Mouse (Mus musculus): ENCODE results near the gene Hist1h2bk. TPM values are rescaled to one million over a fixed set of nuclear protein-coding genes. Genes with fewer than 3 reads are reported as not detected.
"Not testable (repeated sequence)": the region's sequence is repeated elsewhere in the genome, so short reads cannot be mapped to it uniquely, and the experiment has no call there.

Hist1h2bk gene
- polyA plus RNA-seq, 1 experiment from 2014 or later = 0.63 TPM

GRCm38 (mm10) chr13:22036149-22036956 is 683 bp downstream of the Hist1h2bk start:
- Histone ChIP-seq H3K9ac (peak overlapping the region; percentile 17; the same call in 1 of the 2 replicates), H3K4me2 (peak overlapping the region; percentile 63), H3K9me3 (no peaks in the 10 kb centered on the region), H3K27me3 (replicated peaks) (no peaks in the 10 kb centered on the region), H3K4me1 (peaks cover 27% of the 10 kb centered on the region), H3K36me3 (replicated peaks) (no peaks in the 10 kb centered on the region), H3K4me3 (peak overlapping the region; percentile 42), H3K27ac (peak overlapping the region; percentile 60)
- WGBS = 2% methylated on average over 23 of the region's 23 CpGs
- peak; percentile 40; the same call in 1 of the 2 replicates for ATAC-seq (replicated peaks)

GRCm38 (mm10) chr13:22036986-22037385 is 1.3 kb downstream of the Hist1h2bk start:
- ATAC-seq (replicated peaks) = no peak
- H3K36me3 ChIP-seq (replicated peaks) = no peaks in the 10 kb centered on the region
- no peak overlapping the region for H3K4me3 ChIP-seq
- WGBS = 57% methylated on average over 3 of the region's 3 CpGs
- H3K9me3 ChIP-seq = no peaks in the 10 kb centered on the region
- H3K27me3 ChIP-seq (replicated peaks) = no peaks in the 10 kb centered on the region
- H3K4me2 ChIP-seq = no peak overlapping the region
- peaks cover 34% of the 10 kb centered on the region for H3K4me1 ChIP-seq
- H3K27ac ChIP-seq = no peak overlapping the region
- H3K9ac ChIP-seq = no peak overlapping the region

DNA sequence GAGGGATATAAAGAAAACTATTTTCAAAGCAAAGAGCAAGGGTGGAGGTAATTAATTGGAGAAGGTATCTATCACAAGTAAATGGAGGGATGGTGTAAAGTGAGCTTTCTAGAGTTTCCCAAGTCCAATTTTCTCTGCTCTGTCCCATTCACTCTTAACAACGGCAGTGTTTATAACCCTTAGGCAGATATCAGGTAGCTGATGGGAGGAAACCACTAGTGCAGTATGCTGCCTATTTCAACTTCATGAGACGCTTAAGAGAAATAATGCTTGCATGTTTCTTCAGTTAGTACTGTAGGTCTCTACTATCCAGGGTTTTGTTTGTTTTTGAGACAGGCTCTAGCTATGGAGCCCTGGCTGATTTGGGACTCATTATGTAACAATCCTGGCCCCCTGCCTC is 1.7 kb downstream of the Hist1h2bk start:
- Histone ChIP-seq H3K27ac (no peak overlapping the region), H3K27me3 (replicated peaks) (no peaks in the 10 kb centered on the region), H3K4me1 (peaks cover 37% of the 10 kb centered on the region), H3K4me3 (no peak overlapping the region), H3K9me3 (no peaks in the 10 kb centered on the region), H3K9ac (no peak overlapping the region), H3K4me2 (no peak overlapping the region), H3K36me3 (replicated peaks) (no peaks in the 10 kb centered on the region)
- 82% methylated on average over 2 of the region's 2 CpGs for WGBS
- ATAC-seq (replicated peaks) = no peak

- no peak overlapping the region for H3K27ac ChIP-seq
Measured at GRCm38 (mm10) chr13:22039364-22039763, 3.7 kb downstream of the Hist1h2bk start.

GRCm38 (mm10) chr13:22039951-22040463 is 4.3 kb downstream of the Hist1h2bk start:
- H3K36me3 ChIP-seq (replicated peaks) = no peaks in the 10 kb centered on the region
- ATAC-seq (replicated peaks) = no peak
- peaks cover 41% of the 10 kb centered on the region for H3K4me1 ChIP-seq
- H3K9me3 ChIP-seq = no peaks in the 10 kb centered on the region
- H3K27ac ChIP-seq = no peak overlapping the region
- no peaks in the 10 kb centered on the region for H3K27me3 ChIP-seq (replicated peaks)
- H3K9ac ChIP-seq = no peak overlapping the region
- H3K4me2 ChIP-seq = peak overlapping the region; percentile 87
- WGBS = 7% methylated on average over 2 of the region's 2 CpGs
- peak overlapping the region; percentile 41 for H3K4me3 ChIP-seq

More at GRCm38 (mm10) chr13:22039364-22039763, 3.7 kb downstream of the Hist1h2bk start:
- H3K36me3 ChIP-seq (replicated peaks) = no peaks in the 10 kb centered on the region
- H3K9me3 ChIP-seq = no peaks in the 10 kb centered on the region
- no peak overlapping the region for H3K9ac ChIP-seq
- WGBS = 69% methylated on average over 5 of the region's 5 CpGs
- peaks cover 45% of the 10 kb centered on the region for H3K4me1 ChIP-seq
- no peak overlapping the region for H3K4me2 ChIP-seq
- H3K27me3 ChIP-seq (replicated peaks) = no peaks in the 10 kb centered on the region
- H3K4me3 ChIP-seq = no peak overlapping the region
- no peak for ATAC-seq (replicated peaks)

DNA sequence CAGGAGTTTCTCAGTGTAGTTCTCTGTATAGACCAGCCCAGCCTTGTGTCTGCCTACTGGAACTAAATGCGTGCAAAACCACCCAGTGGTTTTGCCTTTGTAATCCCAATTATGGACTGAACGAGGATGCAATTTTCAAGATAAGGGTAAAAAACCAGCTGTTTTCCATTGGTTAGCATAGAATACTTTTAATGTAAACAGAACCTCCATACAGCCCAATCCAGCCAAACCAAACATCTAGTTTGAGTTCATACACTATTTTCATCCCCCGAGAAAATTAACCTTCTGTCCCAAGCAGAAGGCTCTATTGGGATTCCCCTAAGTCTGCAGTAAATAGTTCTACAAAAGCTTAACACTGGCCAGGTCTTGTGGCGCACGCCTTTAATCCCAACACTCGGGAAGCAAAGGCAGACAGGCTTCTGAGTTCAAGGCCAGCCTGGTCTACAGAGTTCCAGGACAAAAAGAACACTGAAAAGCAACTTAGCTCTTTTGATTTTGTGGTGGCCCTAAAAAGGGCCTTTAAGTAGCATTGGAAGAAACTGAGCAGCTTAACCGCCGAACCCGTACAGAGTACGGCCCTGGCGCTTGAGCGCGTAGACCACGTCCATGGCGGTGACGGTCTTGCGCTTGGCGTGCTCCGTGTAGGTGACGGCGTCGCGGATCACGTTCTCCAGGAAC is 4.9 kb downstream of the Hist1h2bk start:
- no peaks in the 10 kb centered on the region for H3K27me3 ChIP-seq (replicated peaks)
- peaks cover 41% of the 10 kb centered on the region for H3K4me1 ChIP-seq
- peak; percentile 18 for ATAC-seq (replicated peaks)
- peak overlapping the region; percentile 40 for H3K9ac ChIP-seq
- H3K27ac ChIP-seq = peak overlapping the region; percentile 81
- H3K4me3 ChIP-seq = peak overlapping the region; percentile 41
- no peaks in the 10 kb centered on the region for H3K9me3 ChIP-seq
- H3K36me3 ChIP-seq (replicated peaks) = no peaks in the 10 kb centered on the region
- under 1% methylated on average over 24 of the region's 24 CpGs for WGBS
- H3K4me2 ChIP-seq = peak overlapping the region; percentile 87

- WGBS = under 1% methylated on average over 27 of the region's 27 CpGs
- peak; percentile 55 for ATAC-seq (replicated peaks)
- Histone ChIP-seq H3K4me2 (peak within 1 kb of the TSS; percentile 87), H3K4me3 (peak within 1 kb of the TSS; percentile 44), H3K9ac (peak within 1 kb of the TSS; percentile 40), H3K27ac (peak within 1 kb of the TSS; percentile 81), H3K4me1 (peaks cover 40% of the 10 kb centered on the region)
- not testable (repeated sequence) for H3K36me3 ChIP-seq (replicated peaks); H3K9me3 ChIP-seq; H3K27me3 ChIP-seq (replicated peaks)
Measured at GRCm38 (mm10) chr13:22041142-22041536, 5.5 kb downstream of the Hist1h2bk start, which contains the start of gene Hist1h4i. Hist1h4i (minus strand) TSS chr13:22041362.

DNA sequence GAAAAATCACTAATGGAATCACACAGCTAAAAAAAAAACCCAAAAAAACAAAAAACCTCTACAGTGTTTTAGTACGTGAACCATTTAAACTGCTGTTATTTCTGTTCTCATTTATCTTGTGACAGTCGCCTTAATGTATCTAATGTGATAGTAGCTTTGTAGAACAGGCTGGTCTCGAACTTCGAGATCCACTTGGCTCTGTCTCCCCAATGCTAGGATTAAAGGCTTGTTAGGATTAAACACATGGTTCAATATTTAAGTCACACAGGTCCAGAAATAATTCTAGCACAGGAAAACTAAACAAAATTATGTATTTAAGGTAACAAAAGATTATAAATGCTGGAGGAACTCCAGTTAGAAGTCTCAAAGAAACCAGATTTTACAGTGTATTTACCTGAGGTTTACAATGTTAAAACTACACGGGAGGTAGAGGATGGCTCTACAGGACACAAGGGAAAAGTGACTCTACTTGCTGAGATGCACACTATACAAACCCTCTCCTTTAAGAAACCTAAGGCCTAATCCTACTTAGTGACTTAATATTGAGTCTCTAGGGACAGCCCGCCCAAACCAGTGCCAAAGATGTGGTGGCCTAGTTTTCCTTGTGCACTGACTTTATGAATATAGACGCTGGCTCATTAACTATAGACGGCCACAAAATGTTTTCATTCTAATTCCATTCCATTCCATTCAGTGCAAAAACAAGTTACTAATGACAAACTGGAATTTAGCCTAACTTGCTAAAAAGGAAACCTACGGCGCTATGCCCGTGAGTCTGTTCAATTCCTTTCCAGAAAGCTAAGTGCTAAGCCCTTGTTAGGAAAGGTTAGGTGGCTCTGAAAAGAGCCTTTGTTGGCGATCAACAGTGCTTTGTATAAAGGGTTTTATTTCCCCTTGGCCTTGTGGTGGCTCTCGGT is 6.2 kb downstream of the Hist1h2bk start:
- no peak for ATAC-seq (replicated peaks)
- Histone ChIP-seq H3K4me3 (peak overlapping the region; percentile 44), H3K27ac (peak overlapping the region; percentile 81), H3K9ac (peak overlapping the region; percentile 29), H3K4me2 (peak overlapping the region; percentile 87), H3K36me3 (replicated peaks) (no peaks in the 10 kb centered on the region), H3K27me3 (replicated peaks) (no peaks in the 10 kb centered on the region), H3K9me3 (no peaks in the 10 kb centered on the region), H3K4me1 (peaks cover 33% of the 10 kb centered on the region)
- 2% methylated on average over 13 of the region's 13 CpGs for WGBS

DNA sequence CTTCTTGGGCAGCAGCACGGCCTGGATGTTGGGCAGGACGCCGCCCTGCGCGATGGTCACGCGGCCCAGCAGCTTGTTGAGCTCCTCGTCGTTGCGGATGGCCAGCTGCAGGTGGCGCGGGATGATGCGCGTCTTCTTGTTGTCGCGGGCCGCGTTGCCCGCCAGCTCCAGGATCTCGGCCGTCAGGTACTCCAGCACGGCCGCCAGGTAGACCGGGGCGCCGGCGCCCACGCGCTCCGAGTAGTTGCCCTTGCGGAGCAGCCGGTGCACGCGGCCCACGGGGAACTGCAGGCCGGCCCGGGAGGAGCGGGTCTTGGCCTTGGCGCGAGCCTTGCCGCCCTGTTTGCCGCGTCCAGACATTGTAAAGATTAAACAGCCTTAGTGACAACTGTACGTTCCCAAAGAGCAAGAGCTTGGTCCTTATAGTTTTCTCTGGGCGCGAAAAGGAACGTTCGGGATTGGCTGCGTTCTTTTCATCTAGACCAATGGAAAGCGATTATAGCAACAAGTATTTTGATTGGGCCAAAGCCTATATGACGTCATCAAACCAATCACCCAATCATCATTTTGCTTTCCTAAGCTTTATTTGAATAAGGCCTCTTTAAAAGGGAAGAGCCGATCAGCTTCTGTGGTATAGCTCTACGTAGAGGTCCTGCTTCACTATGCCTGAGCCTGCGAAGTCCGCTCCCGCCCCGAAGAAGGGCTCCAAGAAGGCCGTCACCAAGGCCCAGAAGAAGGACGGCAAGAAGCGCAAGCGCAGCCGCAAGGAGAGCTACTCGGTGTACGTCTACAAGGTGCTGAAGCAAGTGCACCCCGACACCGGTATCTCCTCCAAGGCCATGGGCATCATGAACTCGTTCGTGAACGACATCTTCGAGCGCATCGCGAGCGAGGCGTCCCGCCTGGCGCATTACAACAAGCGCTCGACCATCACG is 7.2 kb downstream of the Hist1h2bk start, which contains the start of the genes Hist1h2ag and Hist1h2bj:
Gene Hist1h2ag, minus strand, starts transcription at position 377 of the 935 bp plus-strand sequence.
Gene Hist1h2bj, plus strand, starts transcription at position 647 of the 935 bp plus-strand sequence.
- peak; percentile 95 for ATAC-seq (replicated peaks)
- Histone ChIP-seq H3K4me1 (peaks cover 33% of the 10 kb centered on the region), H3K4me3 (peak within 1 kb of the TSS; percentile 44), H3K4me2 (peak within 1 kb of the TSS; percentile 87), H3K27ac (peak within 1 kb of the TSS; percentile 85), H3K9ac (peak within 1 kb of the TSS; percentile 50)
- not testable (repeated sequence) for H3K9me3 ChIP-seq; H3K36me3 ChIP-seq (replicated peaks); H3K27me3 ChIP-seq (replicated peaks)
- under 1% methylated on average over 51 of the region's 80 CpGs for WGBS

- no peaks in the 10 kb centered on the region for H3K9me3 ChIP-seq
- peaks cover 33% of the 10 kb centered on the region for H3K4me1 ChIP-seq
- peak overlapping the region; percentile 50 for H3K9ac ChIP-seq
- ATAC-seq (replicated peaks) = peak; percentile 41
- WGBS = under 1% methylated on average over 14 of the region's 14 CpGs
- no peaks in the 10 kb centered on the region for H3K27me3 ChIP-seq (replicated peaks)
- H3K4me2 ChIP-seq = peak overlapping the region; percentile 87
- peak overlapping the region; percentile 85 for H3K27ac ChIP-seq
- H3K36me3 ChIP-seq (replicated peaks) = no peaks in the 10 kb centered on the region
- peak overlapping the region; percentile 44 for H3K4me3 ChIP-seq
Measured at GRCm38 (mm10) chr13:22043503-22044431, 8.1 kb downstream of the Hist1h2bk start.

Measured in midbrain, embryonic 15.5 days (tissue).